Mouse (Mus musculus) erythroblast, embryonic 14.5 days (primary cell): ENCODE measurements around the gene Shroom1. TPM values are rescaled to one million over a fixed set of nuclear protein-coding genes. Genes with fewer than 3 reads are reported as not detected.

Experiments
- H3K27me3 ChIP-seq: 2 replicates; pipeline ENCODE4 v1.6.1; 2012; ENCODE audit warnings: inconsistent platforms; ENCODE audit not compliant: control insufficient read depth
- H3K36me3 ChIP-seq: 2 replicates; pipeline ENCODE4 v1.6.1; 2012; ENCODE audit warnings: mild to moderate bottlenecking, inconsistent platforms; ENCODE audit not compliant: control insufficient read depth
- H3K4me1 ChIP-seq: 2 replicates; pipeline ENCODE4 v1.6.1; 2012; ENCODE audit warnings: inconsistent platforms; ENCODE audit not compliant: control insufficient read depth
- H3K4me3 ChIP-seq: replicated peaks from 2 replicates; pipeline ENCODE3; 2012; ENCODE audit warnings: moderate library complexity, mild to moderate bottlenecking, inconsistent platforms
- H3K9me3 ChIP-seq: 2 replicates; pipeline ENCODE4 v1.6.1; 2012; ENCODE audit warnings: low read length, inconsistent platforms, mixed read lengths; ENCODE audit not compliant: control insufficient read depth
- GATA1 ChIP-seq: IDR thresholded peaks from 2 replicates; pipeline ENCODE4 v1.6.1; 2012; ENCODE audit warnings: low read length, inconsistent platforms, mixed read lengths
- TAL1 ChIP-seq: IDR thresholded peaks from 3 replicates; pipeline ENCODE4 v1.6.1; 2012; ENCODE audit warnings: low read length, inconsistent platforms, mixed read lengths
- polyA plus RNA-seq: library from polyadenylated mRNA; stranded (reverse); fragments of >175 nt; gene quantifications from 2 replicates; pipeline ENCODE4 v1.2.3, GENCODE M21; 2012

Shroom1 gene
- polyA plus RNA-seq, 1 experiment, result not detected

GRCm38 (mm10) chr11:53427993-53428715, 28.9 kb upstream of the Shroom1 start:
- TF ChIP-seq TAL1 (no peak), GATA1 (no peak)

GRCm38 (mm10) chr11:53428716-53429057, 28.3 kb upstream of the Shroom1 start:
- Histone ChIP-seq H3K9me3 (no peaks in the 10 kb centered on the region), H3K4me1 (peaks cover 45% of the 10 kb centered on the region), H3K4me3 (no peak overlapping the region), H3K27me3 (no peaks in the 10 kb centered on the region), H3K36me3 (peaks cover 39% of the 10 kb centered on the region)
- TF ChIP-seq GATA1, result no peak
- TF ChIP-seq TAL1, result no peak

More at GRCm38 (mm10) chr11:53427993-53428715, 28.9 kb upstream of the Shroom1 start:
- H3K36me3 ChIP-seq, result peaks cover 39% of the 10 kb centered on the region
- H3K4me1 ChIP-seq, result peaks cover 40% of the 10 kb centered on the region
- no peaks in the 10 kb centered on the region for H3K27me3 ChIP-seq
- H3K4me3 ChIP-seq, result no peak overlapping the region
- no peaks in the 10 kb centered on the region for H3K9me3 ChIP-seq

GRCm38 (mm10) chr11:53429182-53429581, 27.8 kb upstream of the Shroom1 start:
- no peaks in the 10 kb centered on the region for H3K9me3 ChIP-seq
- TF ChIP-seq TAL1 (no peak), GATA1 (no peak)
- peaks cover 47% of the 10 kb centered on the region for H3K4me1 ChIP-seq
- H3K27me3 ChIP-seq, result no peaks in the 10 kb centered on the region
- peaks cover 39% of the 10 kb centered on the region for H3K36me3 ChIP-seq
- H3K4me3 ChIP-seq, result peak overlapping the region; percentile 99

GRCm38 (mm10) chr11:53430300-53430669, 26.7 kb upstream of the Shroom1 start:
- Histone ChIP-seq H3K27me3 (no peaks in the 10 kb centered on the region), H3K4me1 (peaks cover 51% of the 10 kb centered on the region), H3K36me3 (peaks cover 34% of the 10 kb centered on the region), H3K9me3 (no peaks in the 10 kb centered on the region), H3K4me3 (peak overlapping the region; percentile 99)
- TF ChIP-seq TAL1, result no peak
- TF ChIP-seq GATA1, result 0 out of 2 replicates have a peak, but pooled peaks have one; percentile 4

GRCm38 (mm10) chr11:53430670-53431346, 26.2 kb upstream of the Shroom1 start, which contains the start of the genes Uqcrq and Gdf9:
TSS of gene Uqcrq (minus strand) at chr11:53430831.
TSS of gene Gdf9 (plus strand) at chr11:53431023.
- Histone ChIP-seq H3K27me3 (no peaks in the 10 kb centered on the region), H3K4me3 (peak within 1 kb of the TSS; percentile 99), H3K9me3 (no peaks in the 10 kb centered on the region), H3K36me3 (peaks cover 30% of the 10 kb centered on the region), H3K4me1 (peaks cover 53% of the 10 kb centered on the region)
- TF ChIP-seq TAL1 (no peak), GATA1 (no peak)

DNA sequence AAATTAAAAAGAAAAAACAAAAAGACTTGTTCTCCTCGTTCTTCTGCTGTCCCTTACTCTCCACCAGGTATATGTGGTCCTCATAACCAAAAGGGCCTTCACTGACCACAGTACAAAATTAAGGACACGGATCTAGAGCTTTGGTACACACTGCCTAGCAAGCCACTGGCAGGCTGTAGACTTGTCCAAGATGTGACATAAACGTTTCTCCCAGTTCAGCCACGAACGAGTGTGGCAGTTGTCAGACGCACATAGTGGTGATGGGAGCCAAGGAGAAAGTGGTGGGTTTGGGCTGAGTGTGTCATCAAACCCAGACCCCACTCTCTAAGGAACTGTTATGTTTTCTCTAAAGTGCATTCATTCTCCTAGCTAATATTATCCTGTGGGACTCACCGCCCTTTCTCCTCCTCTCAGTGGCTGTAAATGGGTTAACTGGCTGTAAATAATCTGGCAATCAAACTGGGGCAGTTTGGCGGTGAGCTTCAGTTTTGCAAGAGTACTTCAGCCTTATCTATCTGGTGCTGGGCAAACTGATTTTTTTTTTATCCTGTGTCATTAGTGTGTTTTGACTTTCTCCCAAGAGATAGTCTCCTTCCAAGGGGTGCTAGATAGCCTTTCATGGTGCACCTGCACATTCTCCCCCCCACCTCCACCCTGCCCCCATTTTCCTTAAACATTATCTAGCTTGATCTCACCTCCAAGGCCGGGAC, 25.5 kb upstream of the Shroom1 start:
- Histone ChIP-seq H3K27me3 (no peaks in the 10 kb centered on the region), H3K4me3 (peak overlapping the region; percentile 99), H3K4me1 (peaks cover 55% of the 10 kb centered on the region), H3K9me3 (no peaks in the 10 kb centered on the region), H3K36me3 (peaks cover 27% of the 10 kb centered on the region)
- TF ChIP-seq GATA1 (peak; percentile 31; the same call in 1 of the 2 replicates), TAL1 (no peak)

- Histone ChIP-seq H3K4me1 (peaks cover 55% of the 10 kb centered on the region), H3K9me3 (no peaks in the 10 kb centered on the region), H3K27me3 (no peaks in the 10 kb centered on the region), H3K36me3 (peaks cover 15% of the 10 kb centered on the region), H3K4me3 (no peak overlapping the region)
- TF ChIP-seq TAL1 (no peak), GATA1 (no peak; the same call in 1 of the 2 replicates)
Measured at GRCm38 (mm10) chr11:53433057-53433456, 23.9 kb upstream of the Shroom1 start.

GRCm38 (mm10) chr11:53435504-53435903, 21.5 kb upstream of the Shroom1 start:
- H3K4me3 ChIP-seq, result no peak overlapping the region
- no peaks in the 10 kb centered on the region for H3K27me3 ChIP-seq
- H3K36me3 ChIP-seq, result no peaks in the 10 kb centered on the region
- no peaks in the 10 kb centered on the region for H3K9me3 ChIP-seq
- TF ChIP-seq GATA1 (no peak), TAL1 (no peak)
- peaks cover 37% of the 10 kb centered on the region for H3K4me1 ChIP-seq

DNA sequence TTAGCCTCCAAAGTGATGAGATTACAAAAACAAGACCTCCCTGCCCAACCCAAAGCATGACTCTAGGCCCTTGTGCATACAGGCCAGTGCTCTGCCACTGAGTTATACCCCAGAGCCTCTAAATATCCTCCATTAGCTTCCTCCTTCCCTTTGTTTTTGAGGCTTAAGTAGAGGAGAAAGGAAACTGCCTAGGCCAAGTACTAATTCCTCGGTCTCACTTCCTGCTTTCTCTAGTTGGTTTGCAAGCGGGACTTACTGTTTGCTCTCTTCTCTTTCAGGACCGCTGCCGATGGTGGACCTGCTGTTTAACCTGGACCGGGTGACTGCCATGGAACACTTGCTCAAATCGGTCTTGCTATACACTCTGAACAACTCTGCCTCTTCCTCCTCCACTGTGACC, 20.7 kb upstream of the Shroom1 start:
- TF ChIP-seq GATA1, result no peak
- TF ChIP-seq TAL1, result no peak
- no peaks in the 10 kb centered on the region for H3K9me3 ChIP-seq

More for the DNA sequence above, 20.7 kb upstream of the Shroom1 start:
- Histone ChIP-seq H3K36me3 (no peaks in the 10 kb centered on the region), H3K27me3 (no peaks in the 10 kb centered on the region), H3K4me1 (peaks cover 34% of the 10 kb centered on the region), H3K4me3 (no peak overlapping the region)
